Mouse (Mus musculus): ENCODE results near the gene Prpf38a.

DNA sequence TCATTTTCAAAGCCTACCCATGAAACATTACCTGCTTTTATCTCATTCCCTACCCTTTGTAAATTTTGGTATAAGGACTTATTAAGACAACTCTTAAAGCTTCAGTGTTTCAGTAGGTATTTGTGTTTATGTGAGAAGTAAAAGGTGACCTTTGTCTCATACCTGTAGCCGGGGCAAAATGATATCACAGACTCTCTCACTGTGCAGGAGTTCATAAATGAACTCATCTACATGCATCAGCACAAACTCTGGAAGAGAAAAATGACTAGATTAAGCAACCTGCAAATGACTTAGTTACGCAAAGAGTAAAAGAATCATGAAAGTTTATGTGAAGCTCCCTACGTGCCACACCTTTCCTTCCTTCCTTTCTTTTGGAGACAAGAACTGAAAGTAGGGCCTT, 6.5 kb downstream of the Prpf38a start:
- TF ChIP-seq USF1 (IDR thresholded peaks at IDR 0.05; ENCODE audit: low read depth, low read length) (no peak), E2F4 (IDR thresholded peaks at IDR 0.05; ENCODE audit: insufficient replicate concordance, low read depth, low read length) (no peak), EP300 (IDR thresholded peaks at IDR 0.05; ENCODE audit: low read length) (no peak), TCF12 (IDR thresholded peaks at IDR 0.05; ENCODE audit: low read depth, low read length) (no peak), RAD21 (IDR thresholded peaks at IDR 0.05; ENCODE audit: low read depth, low read length) (no peak), MEF2A (IDR thresholded peaks at IDR 0.05; ENCODE audit: borderline replicate concordance, low read depth, low read length) (no peak), HCFC1 (IDR thresholded peaks at IDR 0.05; ENCODE audit: low read depth, low read length) (no peak), POLR2A (IDR thresholded peaks at IDR 0.05; ENCODE audit: low read depth, low read length) (no peak), CTCF (conservative IDR thresholded peaks at IDR 0.05 in 1 of 2, IDR thresholded peaks at IDR 0.05 in 1 of 2; ENCODE audit: low read depth in 2 of 2, low read length in 2 of 2) (no peak), POLR2AphosphoS2 (IDR thresholded peaks at IDR 0.05; ENCODE audit: low read depth, low read length) (no peak)
